In the genomic region with DNA sequence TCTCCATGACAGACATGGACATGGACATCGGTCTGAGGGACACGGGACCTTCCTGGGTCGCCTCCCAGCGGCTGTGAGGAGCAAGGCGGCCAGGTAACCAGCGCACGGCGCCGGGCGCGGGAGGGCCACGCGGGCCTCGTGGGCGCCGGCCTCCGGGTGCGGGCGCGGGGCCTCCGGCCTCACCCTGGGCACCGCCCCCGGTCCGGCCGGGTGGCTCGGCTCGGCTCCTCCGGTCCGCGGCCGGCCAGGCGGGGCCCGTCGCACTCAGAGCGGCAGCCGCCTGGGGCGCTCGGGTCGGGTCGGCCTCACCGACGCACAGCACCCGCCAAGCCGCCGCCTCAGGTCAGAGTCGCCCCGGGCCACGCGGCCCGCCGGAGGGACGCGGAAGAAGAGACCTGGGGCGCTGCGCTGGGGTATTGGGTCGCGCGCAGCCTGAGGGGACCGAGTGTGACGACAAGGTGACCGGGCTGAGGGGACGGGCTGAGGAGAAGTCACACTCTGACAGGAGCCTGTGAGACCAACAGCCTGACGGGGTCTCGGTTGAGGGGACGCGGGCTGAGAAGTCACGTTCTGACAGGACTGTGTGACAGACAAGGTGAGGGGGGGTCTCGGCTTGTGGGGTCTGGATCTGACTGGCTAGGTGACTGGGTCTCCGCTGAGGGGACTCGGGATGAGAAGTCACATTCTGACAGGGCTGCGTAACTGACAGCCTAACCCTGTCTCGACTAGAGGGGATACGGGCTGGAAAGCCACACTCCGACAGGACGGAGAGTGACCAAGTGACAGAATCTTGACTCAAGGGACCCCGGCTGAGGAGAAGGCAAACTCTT, we compare ENCODE assay signal across 8 mouse cellular contexts. TPM values are rescaled to one million over a fixed set of nuclear protein-coding genes. Genes with fewer than 3 reads are reported as not detected.
DNase-seq lines count a peak whose midpoint lies in the region; ATAC-seq and TF ChIP-seq lines count a peak whose summit lies in the region.

A gene (plus strand): TSS at position 176 of the 830 bp plus-strand sequence.

- WGBS in limb, embryonic 14.5 days: under 1% methylated on average over 63 of the region's 76 CpGs
- under 1% methylated on average over 56 of the region's 76 CpGs for WGBS in midbrain, embryonic 13.5 days
- WGBS in stomach, embryonic 16.5 days: under 1% methylated on average over 75 of the region's 76 CpGs

- no peaks in the 10 kb centered on the region for H3K4me1 ChIP-seq in limb, embryonic 14.5 days (ENCODE audit: control insufficient read depth, insufficient read depth, low read length)
- peaks cover 12% of the 10 kb centered on the region for H3K4me1 ChIP-seq in midbrain, embryonic 13.5 days (replicated peaks)
- H3K4me1 ChIP-seq in stomach, embryonic 16.5 days (ENCODE audit: control insufficient read depth, insufficient read depth, low read length): no peaks in the 10 kb centered on the region

- peak within 1 kb of the TSS; percentile 99 for H3K4me2 ChIP-seq in limb, embryonic 14.5 days (replicated peaks; ENCODE audit: low read depth, low read length, severe bottlenecking)
- peak within 1 kb of the TSS; percentile 99 for H3K4me2 ChIP-seq in midbrain, embryonic 13.5 days (replicated peaks)
- H3K4me2 ChIP-seq in stomach, embryonic 16.5 days (ENCODE audit: low read depth, low read length): peak within 1 kb of the TSS; percentile 95

- H3K27ac ChIP-seq in limb, embryonic 14.5 days (replicated peaks; ENCODE audit: low read depth, low read length): no peak within 1 kb of the TSS
- H3K27ac ChIP-seq in midbrain, embryonic 13.5 days: no peak within 1 kb of the TSS
- H3K27ac ChIP-seq in stomach, embryonic 16.5 days (ENCODE audit: low read length): peak within 1 kb of the TSS; percentile 60

- H3K4me3 ChIP-seq in limb, embryonic 14.5 days (replicated peaks; ENCODE audit: low read length): peak within 1 kb of the TSS; percentile 54
- H3K4me3 ChIP-seq in midbrain, embryonic 13.5 days (replicated peaks): peak within 1 kb of the TSS; percentile 61
- peak within 1 kb of the TSS; percentile 69 for H3K4me3 ChIP-seq in stomach, embryonic 16.5 days (replicated peaks; ENCODE audit: low read length)

- TF ChIP-seq POLR2A in limb, embryonic 14.5 days (IDR thresholded peaks at IDR 0.05; ENCODE audit: borderline replicate concordance, extremely low read depth, insufficient read depth, insufficient read length): no peak

- H3K9me3 ChIP-seq in limb, embryonic 14.5 days (ENCODE audit: control insufficient read depth, low read length): 0 out of 2 replicates have a peak, but pooled peaks cover 4% of the 10 kb centered on the region
- H3K9me3 ChIP-seq in midbrain, embryonic 13.5 days: peaks cover 4% of the 10 kb centered on the region; the same call in 1 of the 2 replicates
- peaks cover 5% of the 10 kb centered on the region; the same call in 1 of the 2 replicates for H3K9me3 ChIP-seq in stomach, embryonic 16.5 days (replicated peaks; ENCODE audit: control insufficient read depth, low read length)

- no peaks in the 10 kb centered on the region for H3K36me3 ChIP-seq in limb, embryonic 14.5 days (ENCODE audit: control insufficient read depth, insufficient read depth, low read length)
- no peaks in the 10 kb centered on the region for H3K36me3 ChIP-seq in midbrain, embryonic 13.5 days
- H3K36me3 ChIP-seq in stomach, embryonic 16.5 days (ENCODE audit: control insufficient read depth, insufficient read depth, low read length): no peaks in the 10 kb centered on the region

- peak within 1 kb of the TSS; percentile 56 for H3K9ac ChIP-seq in limb, embryonic 14.5 days (ENCODE audit: low read depth, low read length, severe bottlenecking)
- peak within 1 kb of the TSS; percentile 66 for H3K9ac ChIP-seq in midbrain, embryonic 13.5 days (replicated peaks)
- H3K9ac ChIP-seq in stomach, embryonic 16.5 days (ENCODE audit: low read length): peak within 1 kb of the TSS; percentile 86

- intact Hi-C loops in gastrocnemius, postnatal 36 days (cut with DNase I): loop anchor here (10.0 kb wide), 2 partner anchors 136 to 174 kb away; a partner anchor contains a TSS

- ATAC-seq in CD4-positive, CD25-positive, alpha-beta regulatory T cell, adult 4 months: no peak
- ATAC-seq in limb, embryonic 14.5 days (ENCODE audit: low FRiP score, low read depth): peak; percentile 57
- ATAC-seq in midbrain, embryonic 13.5 days: peak; percentile 86
- peak; percentile 85 for ATAC-seq in stomach, embryonic 16.5 days (ENCODE audit: insufficient read depth, low FRiP score)

- peaks cover 26% of the 10 kb centered on the region for H3K27me3 ChIP-seq in limb, embryonic 14.5 days (ENCODE audit: control insufficient read depth, insufficient read depth, low read length)
- peaks cover 37% of the 10 kb centered on the region for H3K27me3 ChIP-seq in midbrain, embryonic 13.5 days
- peaks cover 4% of the 10 kb centered on the region for H3K27me3 ChIP-seq in stomach, embryonic 16.5 days (ENCODE audit: control insufficient read depth, insufficient read depth, low read length)

- DNase-seq in CD4-positive, CD25-positive, alpha-beta regulatory T cell, adult 2 months (ENCODE audit: low read depth, low spot score): peak; percentile 10
- peak; percentile 49 for DNase-seq in embryo, embryonic 10 days (ENCODE audit: low spot score)
- peak; percentile 31 to 49 for DNase-seq in gastrocnemius, postnatal 36 days
- peak; percentile 17 for DNase-seq in induced T-regulatory cell, adult 2 months (ENCODE audit: low read depth)
- DNase-seq in limb, embryonic 14.5 days (ENCODE audit: low spot score): no peak

RNA-seq across cellular contexts. Expression of the gene that starts here (rescaled TPM):
- 1 to 10 TPM; 1.0 to 2.6 TPM for polyA plus RNA-seq in CD4-positive, CD25-positive, alpha-beta regulatory T cell, adult 4 months (2017; shearing (Covaris generic))
- total RNA-seq in gastrocnemius, postnatal 36 days (2021): 1 to 10 TPM; 2.9 to 3.0 TPM
- 0.91 and 2.1 TPM in 2 replicates for polyA plus RNA-seq in limb, embryonic 14.5 days (2012; rRNA removed)
- polyA plus RNA-seq in limb, embryonic 14.5 days (2014; fragmentation: Nextera tagmentation; extraction: Ambion mirVana): 1.7 and 2.3 TPM in 2 replicates
- 0.18 and 0.22 TPM in 2 replicates for polyA plus RNA-seq in midbrain, embryonic 13.5 days (2015; fragmentation: Nextera tagmentation; extraction: Ambion mirVana)
- 18.2 and 22.2 TPM in 2 replicates for polyA plus RNA-seq in stomach, embryonic 16.5 days (2015; fragmentation: Nextera tagmentation; extraction: Ambion mirVana)

Comparison
In these comparisons a context has a peak if more than half of its experiments do, and no peak if none do; other contexts are left out.
1. Peak in ATAC-seq, H3K4me3 ChIP-seq, H3K9ac ChIP-seq and H3K4me2 ChIP-seq in midbrain, embryonic 13.5 days; RNA of the gene not detected or under 1 TPM.